Mouse (Mus musculus): Measurements from ENCODE around the gene Olfr676.
"Not testable (repeated sequence)": the region's sequence is repeated elsewhere in the genome, so short reads cannot be mapped to it uniquely, and the experiment has no call there.

Olfr676 gene

GRCm38 (mm10) chr7:105032398-105032797 lies at the start of gene Olfr676:
Gene Olfr676, plus strand, starts transcription at chr7:105032698.
- DNase-seq (ENCODE audit: low spot score): no peak

DNA sequence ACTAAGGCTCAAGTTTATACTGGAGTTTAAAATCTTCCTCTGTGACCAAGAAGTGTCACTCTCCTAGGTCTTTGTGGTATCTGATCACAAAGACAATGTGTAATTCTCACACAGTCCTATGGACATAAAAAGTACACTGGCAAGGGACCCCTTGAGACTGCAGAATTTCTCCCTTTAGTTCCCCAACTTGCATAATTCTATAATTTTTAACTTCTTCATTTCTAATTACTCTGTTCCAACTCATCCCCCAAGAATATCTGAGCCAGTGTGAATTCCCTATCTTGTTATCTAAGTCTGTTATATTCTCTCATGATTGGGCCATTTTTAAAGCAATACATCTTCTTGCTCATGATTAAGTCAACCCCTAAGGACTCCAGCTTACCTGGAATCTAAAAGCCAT lies 30.6 kb upstream of the Olfr676 start, which contains the start of gene Olfr672:
Gene Olfr672 (minus strand): TSS at position 101 of the 400 bp plus-strand sequence.
- DNase-seq (ENCODE audit: low spot score): no peak

DNA sequence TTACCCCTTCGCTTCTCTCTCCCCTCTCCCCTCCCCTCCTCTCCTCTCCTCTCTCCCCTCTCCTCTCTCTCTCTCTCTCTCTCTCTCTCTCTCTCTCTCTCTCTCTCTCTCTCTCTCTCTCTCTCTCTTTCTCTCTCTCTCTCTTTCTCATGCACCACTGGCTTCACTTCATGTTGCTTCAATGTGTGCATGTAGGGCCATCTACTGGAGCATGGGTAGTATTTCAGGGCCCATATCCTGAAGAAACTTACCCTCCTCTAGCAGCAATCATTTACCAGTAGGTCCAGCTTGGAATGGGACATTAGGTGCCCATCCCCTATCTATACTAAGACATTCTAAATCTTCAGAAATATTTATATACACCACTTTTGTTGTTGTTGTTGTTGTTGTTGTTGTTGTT lies 10.0 kb upstream of the Olfr676 start:
- no peak for DNase-seq (ENCODE audit: low spot score)

- DNase-seq (ENCODE audit: low spot score): no peak
Measured at GRCm38 (mm10) chr7:105028360-105028759, 4.1 kb upstream of the Olfr676 start, which contains the start of gene Olfr675. Gene Olfr675, minus strand, starts transcription at chr7:105028460.

DNA sequence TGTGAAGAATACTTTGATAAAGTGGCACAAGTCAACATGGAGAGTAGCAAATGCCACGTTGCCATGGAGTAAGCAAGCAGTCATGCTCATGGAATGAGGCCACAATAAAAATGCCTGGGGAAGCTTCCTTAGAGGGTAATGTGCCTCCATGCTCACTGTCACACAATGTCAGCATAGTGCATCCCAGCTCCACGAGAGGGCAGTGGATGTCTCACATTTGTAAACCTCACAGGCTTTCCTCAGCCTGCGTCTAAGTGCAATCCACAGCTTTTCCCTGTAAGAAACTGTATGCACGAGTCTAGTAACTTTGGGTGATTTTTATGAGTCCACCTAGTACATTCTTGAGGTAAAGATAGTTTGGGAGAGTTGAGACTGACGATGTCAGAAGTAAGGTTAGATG lies 1.3 kb downstream of the Olfr676 start:
- not testable (repeated sequence) for DNase-seq (ENCODE audit: low spot score)

GRCm38 (mm10) chr7:105058951-105059350 lies 26.5 kb downstream of the Olfr676 start:
- DNase-seq (ENCODE audit: low spot score): no peak

- no peak for DNase-seq (ENCODE audit: low spot score)
Measured at GRCm38 (mm10) chr7:105064175-105064574, 31.7 kb downstream of the Olfr676 start, which contains the start of gene Olfr678. Gene Olfr678, plus strand, starts transcription at chr7:105064475.

DNA sequence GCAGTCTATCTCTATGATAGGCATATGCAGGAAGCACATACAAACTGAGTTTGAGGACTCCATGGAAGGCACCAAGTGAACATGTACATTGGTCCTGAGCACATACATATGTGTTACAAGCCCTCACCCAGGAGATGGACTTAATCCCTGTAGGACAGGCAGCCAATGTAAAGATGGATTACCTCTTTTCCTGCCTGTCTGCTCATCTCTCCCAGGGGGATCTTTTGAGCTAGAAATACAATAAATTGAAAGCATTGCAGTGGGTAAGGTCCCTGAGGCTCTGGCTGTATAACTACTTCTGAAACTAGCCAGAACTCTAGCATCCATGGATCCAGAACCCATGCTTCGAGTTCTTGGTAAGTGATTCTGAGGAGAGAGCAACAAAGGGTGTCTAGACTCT lies 48.4 kb downstream of the Olfr676 start, which contains the start of gene Olfr679:
Gene Olfr679 (plus strand): TSS at position 301 of the 400 bp plus-strand sequence.
- DNase-seq (ENCODE audit: low spot score): no peak
